Mouse (Mus musculus): Measurements from ENCODE around the gene Mettl15. TPM values are rescaled to one million over a fixed set of nuclear protein-coding genes. Genes with fewer than 3 reads are reported as not detected.

Mettl15 gene
- polyA plus RNA-seq (2017; shearing (Covaris generic)) = 13.8 TPM

DNA sequence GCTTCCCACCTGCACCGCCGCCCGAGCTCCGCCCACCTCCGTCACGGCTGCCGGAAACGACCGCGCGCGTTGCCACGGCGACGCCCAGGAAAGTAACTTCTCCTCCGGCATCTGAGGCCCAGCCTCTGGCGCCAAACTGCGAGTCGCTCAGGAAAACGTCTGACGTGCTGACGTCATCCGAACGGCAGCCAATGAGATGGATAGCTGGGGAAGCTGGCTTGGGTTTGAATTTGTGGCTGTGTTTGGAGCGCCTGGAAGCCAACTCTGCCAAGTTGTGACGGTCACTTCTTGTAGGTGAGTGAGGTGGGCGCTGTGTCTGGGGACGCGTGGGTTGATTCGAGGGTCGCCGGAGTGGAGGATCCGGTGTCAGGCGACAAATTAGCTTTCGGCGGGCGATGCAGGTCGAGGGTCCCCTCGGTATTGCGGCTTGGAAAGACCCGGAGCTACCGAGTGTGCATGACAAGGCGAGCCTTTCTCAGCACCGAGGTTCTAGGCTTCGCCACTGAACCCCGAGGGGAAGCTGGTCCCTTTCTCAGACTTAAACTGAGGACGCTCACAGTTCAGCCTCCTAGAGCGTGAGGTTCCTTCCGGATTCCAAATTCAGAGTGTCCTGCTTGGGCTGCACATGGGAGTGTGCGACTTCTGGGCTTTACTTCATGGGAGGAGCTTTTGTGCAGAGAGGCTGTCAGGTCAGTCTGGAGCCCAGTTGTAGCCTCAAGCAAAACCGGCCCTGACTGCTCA, at the start of gene Mettl15, which contains the start of gene Kif18a:
TSS of gene Mettl15 (minus strand) at position 149 of the 741 bp plus-strand sequence.
TSS of gene Kif18a (plus strand) at position 139 of the 741 bp plus-strand sequence.

Other genes with a start within 250 kb of the Mettl15 start
- gene Kif18a, start within 50 bp of the Mettl15 start, polyA plus RNA-seq (2017; shearing (Covaris generic)) = 4.6 TPM